Mouse (Mus musculus) T-helper 1 cell (primary cell): ENCODE measurements around the gene Fubp3.

Experiments used
- in situ Hi-C: fragments of 300-600 bp; cut with MboI, MseI; formaldehyde crosslinking; loops from one replicate; pipeline ENCODE4 v1.15.1; 2025; ENCODE audit warnings: high pct_unique_total_duplicates

The Fubp3 gene

GRCm38 (mm10) chr2:31663804-31664180, 91.3 kb downstream of the Fubp3 start:
- in situ Hi-C loops = no loop called here
